Mouse (Mus musculus) skeletal muscle tissue, adult 2 months (tissue): ENCODE measurements around the gene Nav2.
A peak's percentile ranks its signal among the peaks of the same experiment; 100 is the strongest.

Experiments used
- DNase-seq: peaks from one replicate; pipeline ENCODE4 v3.0.0-alpha.2; 2012; ENCODE audit warnings: low read depth, low spot score

Nav2 gene

GRCm38 (mm10) chr7:49601191-49601975 is 692.9 kb downstream of the Nav2 start:
- peak; percentile 37 for DNase-seq

- no peak for DNase-seq
Observed at GRCm38 (mm10) chr7:49604244-49604643, 695.7 kb downstream of the Nav2 start.

GRCm38 (mm10) chr7:49604965-49605795 is 696.7 kb downstream of the Nav2 start:
- DNase-seq = no peak

GRCm38 (mm10) chr7:49616258-49616735 is 707.8 kb downstream of the Nav2 start:
- peak; percentile 30 for DNase-seq

- DNase-seq = no peak
Observed at GRCm38 (mm10) chr7:49617087-49617486, 708.6 kb downstream of the Nav2 start.

- DNase-seq = no peak
Observed at GRCm38 (mm10) chr7:49620160-49620559, 711.6 kb downstream of the Nav2 start.

- DNase-seq = no peak
Observed at GRCm38 (mm10) chr7:49631885-49632284, 723.4 kb downstream of the Nav2 start.

- no peak for DNase-seq
Observed at GRCm38 (mm10) chr7:49632391-49632790, 723.9 kb downstream of the Nav2 start.

- peak; percentile 7 for DNase-seq
Observed at GRCm38 (mm10) chr7:49633375-49633956, 725.0 kb downstream of the Nav2 start.

GRCm38 (mm10) chr7:49634291-49635073 is 726.0 kb downstream of the Nav2 start:
- no peak for DNase-seq

- no peak for DNase-seq
Observed at GRCm38 (mm10) chr7:49635074-49635621, 726.6 kb downstream of the Nav2 start.

GRCm38 (mm10) chr7:49635971-49636370 is 727.5 kb downstream of the Nav2 start:
- no peak for DNase-seq

- DNase-seq = no peak
Observed at GRCm38 (mm10) chr7:49636491-49637115, 728.1 kb downstream of the Nav2 start, which contains the start of gene Dbx1. TSS of gene Dbx1 (minus strand) at chr7:49636849.

- no peak for DNase-seq
Observed at GRCm38 (mm10) chr7:49637281-49637680, 728.8 kb downstream of the Nav2 start.

GRCm38 (mm10) chr7:49637851-49638663 is 729.5 kb downstream of the Nav2 start:
- no peak for DNase-seq

- DNase-seq = no peak
Observed at GRCm38 (mm10) chr7:49638941-49639776, 730.6 kb downstream of the Nav2 start.

- DNase-seq = no peak
Observed at GRCm38 (mm10) chr7:49639864-49640708, 731.6 kb downstream of the Nav2 start.
